Comparison of ENCODE assay signal across 20 mouse cellular contexts in the genomic region with DNA sequence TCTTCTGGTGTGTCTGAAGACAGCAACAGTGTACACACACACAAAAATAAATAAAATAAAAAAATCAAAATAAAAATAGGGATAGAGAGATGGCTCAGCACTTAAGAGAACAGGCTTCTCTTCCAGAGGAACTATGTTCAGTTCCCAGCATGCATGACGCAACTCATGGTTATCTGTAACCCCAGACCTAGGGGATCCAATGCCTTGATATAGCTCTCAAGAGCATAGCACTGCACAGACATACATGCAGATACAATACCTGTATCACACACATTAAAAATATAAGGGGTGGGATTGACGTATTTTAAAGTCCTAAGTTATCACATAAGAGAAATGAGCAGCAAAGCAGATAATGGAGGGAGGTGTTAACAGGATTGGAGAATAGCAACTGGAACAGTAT.
"Had no signal": no experiment of that assay in that cellular context is flagged by ENCODE, and none has a peak within 500 bp of the region (broad histone marks: within the 10 kb centered on the region; RNA-seq: fewer than 3 reads in every experiment).

No protein-coding gene starts in this region.

- H3K4me1 ChIP-seq: midbrain, embryonic 15.5 days; neural tube, embryonic 12.5 days; stomach, embryonic 15.5 days had no signal

- H3K4me2 ChIP-seq: limb, embryonic 12.5 days; limb, embryonic 15.5 days; midbrain, embryonic 12.5 days; midbrain, embryonic 15.5 days; neural tube, embryonic 12.5 days; neural tube, embryonic 15.5 days; stomach, embryonic 15.5 days had no signal

- H3K4me3 ChIP-seq: limb, embryonic 12.5 days; limb, embryonic 15.5 days; midbrain, embryonic 12.5 days; midbrain, embryonic 15.5 days; neural tube, embryonic 12.5 days; neural tube, embryonic 15.5 days; stomach, embryonic 15.5 days had no signal

- H3K27me3 ChIP-seq: limb, embryonic 12.5 days; limb, embryonic 15.5 days; midbrain, embryonic 12.5 days; midbrain, embryonic 15.5 days; neural tube, embryonic 12.5 days; neural tube, embryonic 15.5 days; stomach, embryonic 15.5 days had no signal

- H3K36me3 ChIP-seq: limb, embryonic 12.5 days; limb, embryonic 15.5 days; midbrain, embryonic 12.5 days; midbrain, embryonic 15.5 days; neural tube, embryonic 12.5 days; neural tube, embryonic 15.5 days; stomach, embryonic 15.5 days had no signal

- ATAC-seq: intestine, embryonic 16.5 days; midbrain, embryonic 15.5 days had no signal

- H3K9ac ChIP-seq: limb, embryonic 12.5 days; limb, embryonic 15.5 days; midbrain, embryonic 12.5 days; midbrain, embryonic 15.5 days; neural tube, embryonic 12.5 days; neural tube, embryonic 15.5 days; stomach, embryonic 15.5 days had no signal

- H3K27ac ChIP-seq: limb, embryonic 12.5 days; limb, embryonic 15.5 days; midbrain, embryonic 12.5 days; midbrain, embryonic 15.5 days; neural tube, embryonic 12.5 days; neural tube, embryonic 15.5 days; stomach, embryonic 15.5 days had no signal

- DNase-seq: kidney, adult 18-20 months; kidney, adult 9 months; kidney, postnatal 14 days; kidney, postnatal 4 days; left cerebral cortex, postnatal 4 days; lung, adult 2 months; lung, postnatal 14 days; lung, postnatal 4 days; right cerebral cortex, adult 18-20 months; right cerebral cortex, postnatal 14 days; right cerebral cortex, postnatal 4 days; thymus, postnatal 25 days had no signal

- H3K9me3 ChIP-seq: limb, embryonic 12.5 days; limb, embryonic 15.5 days; midbrain, embryonic 12.5 days; midbrain, embryonic 15.5 days; neural tube, embryonic 12.5 days; neural tube, embryonic 15.5 days; stomach, embryonic 15.5 days had no signal
